25 mouse cellular contexts compared by ENCODE assay signal in the genomic region with DNA sequence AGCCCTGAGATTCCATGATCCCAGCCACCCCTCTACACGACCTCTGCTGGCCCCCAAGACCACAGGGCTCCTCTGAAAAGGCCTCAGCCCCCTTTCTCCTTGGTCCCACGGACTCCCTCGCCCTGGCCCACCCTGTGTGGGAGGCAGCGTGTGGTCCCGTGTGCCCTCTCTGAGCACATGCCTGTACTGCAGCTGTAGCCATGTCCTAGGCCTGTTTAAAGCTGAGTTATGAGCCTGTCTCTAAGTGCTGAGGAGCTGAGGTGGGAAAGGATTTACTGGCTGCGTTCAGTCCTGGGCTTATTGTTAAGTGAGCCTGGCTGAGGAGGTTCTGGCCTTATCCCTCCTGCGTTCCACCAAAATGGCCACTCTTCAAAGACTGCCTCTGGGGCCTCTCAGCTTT.
DNase-seq lines count a peak whose midpoint lies in the region; ATAC-seq lines count a peak whose summit lies in the region.
"Had no signal": no experiment of that assay in that cellular context is flagged by ENCODE, and none has a peak within 500 bp of the region (broad histone marks: within the 10 kb centered on the region; RNA-seq: fewer than 3 reads in every experiment).

No protein-coding gene starts in this region.

- H3K27me3 ChIP-seq in liver, embryonic 12.5 days (replicated peaks): no peaks in the 10 kb centered on the region
- 0 out of 2 replicates have a peak, but pooled peaks cover 3% of the 10 kb centered on the region for H3K27me3 ChIP-seq in embryonic facial prominence, embryonic 12.5 days
- H3K27me3 ChIP-seq in limb, embryonic 15.5 days: no peaks in the 10 kb centered on the region
- no peaks in the 10 kb centered on the region for H3K27me3 ChIP-seq in intestine, embryonic 15.5 days (replicated peaks)
- H3K27me3 ChIP-seq: heart, embryonic 12.5 days; hindbrain, embryonic 13.5 days; neural tube, embryonic 13.5 days had no signal

- no peak overlapping the region for H3K4me2 ChIP-seq in liver, embryonic 12.5 days
- no peak overlapping the region for H3K4me2 ChIP-seq in embryonic facial prominence, embryonic 12.5 days (replicated peaks)
- no peak overlapping the region for H3K4me2 ChIP-seq in limb, embryonic 15.5 days
- no peak overlapping the region for H3K4me2 ChIP-seq in intestine, embryonic 15.5 days (replicated peaks)
- H3K4me2 ChIP-seq: heart, embryonic 12.5 days; hindbrain, embryonic 13.5 days; midbrain, embryonic 12.5 days; neural tube, embryonic 13.5 days had no signal

- WGBS in liver, embryonic 12.5 days (ENCODE audit: insufficient replicate concordance): 68% methylated on average over 7 of the region's 7 CpGs
- 64% methylated on average over 7 of the region's 7 CpGs for WGBS in embryonic facial prominence, embryonic 12.5 days
- 48% methylated on average over 7 of the region's 7 CpGs for WGBS in limb, embryonic 15.5 days
- 72% methylated on average over 7 of the region's 7 CpGs for WGBS in intestine, embryonic 15.5 days

- H3K27ac ChIP-seq in liver, embryonic 12.5 days: no peak overlapping the region
- peak overlapping the region; percentile 88 for H3K27ac ChIP-seq in embryonic facial prominence, embryonic 12.5 days
- H3K27ac ChIP-seq in limb, embryonic 15.5 days: peak overlapping the region; percentile 75
- no peak overlapping the region for H3K27ac ChIP-seq in intestine, embryonic 15.5 days
- H3K27ac ChIP-seq: hindbrain, embryonic 13.5 days; left cerebral cortex, adult 2 months; midbrain, embryonic 12.5 days; neural tube, embryonic 13.5 days had no signal

- ATAC-seq in liver, embryonic 12.5 days: no peak
- ATAC-seq in embryonic facial prominence, embryonic 12.5 days (ENCODE audit: insufficient number of reproducible peaks, insufficient read depth, low FRiP score, low TSS enrichment): no peak
- no peak for ATAC-seq in limb, embryonic 15.5 days (ENCODE audit: insufficient number of reproducible peaks, low FRiP score, low TSS enrichment, low read depth)
- ATAC-seq in intestine, embryonic 15.5 days: no peak
- ATAC-seq: forebrain, embryonic 16.5 days had no signal

- no peak for DNase-seq in liver
- peak; percentile 63 for DNase-seq in forelimb bud, embryonic 11.5 days (ENCODE audit: low read depth, low spot score)
- no peak for DNase-seq in left cerebral cortex, adult 18-20 months (ENCODE audit: low spot score in 2 of 2)
- DNase-seq: adrenal gland, adult 8-10 months; cerebellum, adult 18-20 months; cerebellum, postnatal 25 days; gastrocnemius, postnatal 14 days; heart, adult 11 months; heart, postnatal 10 days; kidney, adult 18-20 months; kidney, postnatal 4 days; layer of hippocampus, adult 9-11 months; lung, postnatal 10 days; thymus, postnatal 25 days had no signal

- 0 out of 2 replicates have a peak overlapping the region, but pooled peaks have one; percentile 17 for H3K9ac ChIP-seq in liver, embryonic 12.5 days
- no peak overlapping the region for H3K9ac ChIP-seq in embryonic facial prominence, embryonic 12.5 days
- no peak overlapping the region for H3K9ac ChIP-seq in limb, embryonic 15.5 days
- H3K9ac ChIP-seq in intestine, embryonic 15.5 days: no peak overlapping the region
- H3K9ac ChIP-seq: heart, embryonic 12.5 days; hindbrain, embryonic 13.5 days; midbrain, embryonic 12.5 days; neural tube, embryonic 13.5 days had no signal

- H3K36me3 ChIP-seq in liver, embryonic 12.5 days: no peaks in the 10 kb centered on the region
- no peaks in the 10 kb centered on the region for H3K36me3 ChIP-seq in embryonic facial prominence, embryonic 12.5 days
- H3K36me3 ChIP-seq in limb, embryonic 15.5 days: no peaks in the 10 kb centered on the region
- no peaks in the 10 kb centered on the region for H3K36me3 ChIP-seq in intestine, embryonic 15.5 days
- H3K36me3 ChIP-seq: heart, embryonic 12.5 days; hindbrain, embryonic 13.5 days; midbrain, embryonic 12.5 days; neural tube, embryonic 13.5 days had no signal

- H3K9me3 ChIP-seq in liver, embryonic 12.5 days (replicated peaks): no peaks in the 10 kb centered on the region
- H3K9me3 ChIP-seq in embryonic facial prominence, embryonic 12.5 days: no peaks in the 10 kb centered on the region
- H3K9me3 ChIP-seq in limb, embryonic 15.5 days: no peaks in the 10 kb centered on the region
- no peaks in the 10 kb centered on the region for H3K9me3 ChIP-seq in intestine, embryonic 15.5 days
- H3K9me3 ChIP-seq: heart, embryonic 12.5 days; hindbrain, embryonic 13.5 days; midbrain, embryonic 12.5 days; neural tube, embryonic 13.5 days had no signal

- no peak overlapping the region for H3K4me3 ChIP-seq in liver, embryonic 12.5 days
- no peak overlapping the region for H3K4me3 ChIP-seq in embryonic facial prominence, embryonic 12.5 days
- no peak overlapping the region for H3K4me3 ChIP-seq in limb, embryonic 15.5 days
- no peak overlapping the region for H3K4me3 ChIP-seq in intestine, embryonic 15.5 days (replicated peaks)
- H3K4me3 ChIP-seq: erythroblast, embryonic 14.5 days; heart, embryonic 12.5 days; hindbrain, embryonic 13.5 days; left cerebral cortex, adult 2 months; midbrain, embryonic 12.5 days; neural tube, embryonic 13.5 days had no signal

- peaks cover 4% of the 10 kb centered on the region; the same call in 1 of the 2 replicates for H3K4me1 ChIP-seq in liver, embryonic 12.5 days
- peaks cover 42% of the 10 kb centered on the region for H3K4me1 ChIP-seq in embryonic facial prominence, embryonic 12.5 days
- peaks cover 45% of the 10 kb centered on the region for H3K4me1 ChIP-seq in limb, embryonic 15.5 days
- H3K4me1 ChIP-seq in intestine, embryonic 15.5 days (replicated peaks): peaks cover 9% of the 10 kb centered on the region; the same call in 1 of the 2 replicates

Comparison
In these comparisons a context has a peak if more than half of its experiments do, and no peak if none do; other contexts are left out.
1. H3K27ac ChIP-seq: peak in embryonic facial prominence, embryonic 12.5 days (single experiment) and limb, embryonic 15.5 days (single experiment); none in liver, embryonic 12.5 days (single experiment) and intestine, embryonic 15.5 days (single experiment).